Mouse (Mus musculus) kidney, adult 2 months (tissue): ENCODE measurements around the gene Nup62.

Source experiments
- CTCF ChIP-seq: fragments of 200-500 bp; conservative IDR thresholded peaks from 2 replicates; pipeline ENCODE4 v1.5.1; 2011; ENCODE audit warnings: low read depth, mild to moderate bottlenecking, control low read depth, low read length, moderate library complexity, mixed read lengths; ENCODE audit not compliant: insufficient read depth, insufficient read length
- POLR2A ChIP-seq: fragments of 200-500 bp; IDR thresholded peaks from one replicate; pipeline ENCODE4 v1.6.1; 2011; ENCODE audit warnings: low read depth, low read length, control low read depth

GRCm38 (mm10) chr7:44847772-44848171, 31.9 kb downstream of the Nup62 start:
- TF ChIP-seq CTCF: no peak
- TF ChIP-seq POLR2A: no peak
